Mouse (Mus musculus) liver, embryonic 14.5 days (tissue): ENCODE results near the gene Magi1. TPM values are rescaled to one million over a fixed set of nuclear protein-coding genes. Genes with fewer than 3 reads are reported as not detected.

Experiments
- ATAC-seq: fragments of 200-750 bp; cut with Nextera tagmentation; 2 replicates; pipeline ENCODE4 v1.8.0; 2017; ENCODE audit warnings: moderate number of reproducible peaks, mild to moderate bottlenecking, moderate library complexity; ENCODE audit not compliant: insufficient read depth
- DNase-seq, 3 experiments: peaks; one replicate each; pipeline ENCODE4 v3.0.0-alpha.2; 2012 to 2013; ENCODE audit warnings: low read depth in 3 of 3, low spot score in 3 of 3
- H3K27ac ChIP-seq: fragments of 300-500 bp; sonication (generic); 2 replicates; pipeline ENCODE4 v1.5.1; 2014; ENCODE audit warnings: moderate library complexity, mild to moderate bottlenecking, control low read depth, inconsistent platforms
- H3K27me3 ChIP-seq: fragments of 300-500 bp; sonication (generic); 2 replicates; pipeline ENCODE4 v1.6.1; 2014; ENCODE audit warnings: mild to moderate bottlenecking, low read length, moderate library complexity; ENCODE audit not compliant: control insufficient read depth, insufficient read depth
- H3K36me3 ChIP-seq: fragments of 300-500 bp; sonication (generic); replicated peaks from 2 replicates; pipeline ENCODE4 v1.6.1; 2014; ENCODE audit warnings: low read depth; ENCODE audit not compliant: control insufficient read depth, insufficient read depth
- H3K4me1 ChIP-seq, 2 experiments: fragments of 200-500 bp in 1 of 2; fragments of 300-500 bp in 1 of 2; sonication (generic) in 1 of 2; replicated peaks; 2 replicates each; pipeline ENCODE4 v1.6.1; 2012 to 2014; ENCODE audit warnings: antibody characterized with exemption in 1 of 2, inconsistent platforms in 1 of 2, low read length in 1 of 2; ENCODE audit not compliant: control insufficient read depth in 2 of 2, insufficient read depth in 2 of 2
- H3K4me2 ChIP-seq: fragments of 300-500 bp; sonication (generic); 2 replicates; pipeline ENCODE4 v1.6.1; 2014; ENCODE audit warnings: low read depth, mild to moderate bottlenecking, control low read depth, moderate library complexity
- H3K4me3 ChIP-seq, 2 experiments: fragments of 200-500 bp in 1 of 2; fragments of 300-500 bp in 1 of 2; sonication (generic) in 1 of 2; 2 replicates each; pipeline ENCODE4 v1.5.1; 2012 to 2014; ENCODE audit warnings: low read depth in 2 of 2, low read length in 2 of 2, mild to moderate bottlenecking in 2 of 2, control low read depth in 1 of 2, inconsistent platforms in 1 of 2, moderate library complexity in 1 of 2; ENCODE audit not compliant: insufficient read depth in 1 of 2
- H3K9ac ChIP-seq: fragments of 300-500 bp; sonication (generic); replicated peaks from 2 replicates; pipeline ENCODE4 v1.6.1; 2014; ENCODE audit warnings: mild to moderate bottlenecking, control low read depth, moderate library complexity
- H3K9me3 ChIP-seq: fragments of 300-500 bp; sonication (generic); 2 replicates; pipeline ENCODE4 v1.6.1; 2016; ENCODE audit warnings: low read length, mixed read lengths; ENCODE audit not compliant: control insufficient read depth
- CTCF ChIP-seq: IDR thresholded peaks from 2 replicates; pipeline ENCODE4 v1.5.1; 2016; ENCODE audit warnings: antibody characterized with exemption, low read depth, control low read depth
- EP300 ChIP-seq: IDR thresholded peaks from 2 replicates; pipeline ENCODE4 v1.6.1; 2016; ENCODE audit warnings: antibody characterized with exemption, low read depth
- WGBS: fragments of 180-500 bp; shearing (Covaris S2); extraction: QIAGEN DNeasy Blood & Tissue Kit; methylation state at CpG from one replicate; pipeline ENCODE4 v1.1.7; 2014; ENCODE audit not compliant: insufficient replicate concordance; 5-methylcytosine and 5-hydroxymethylcytosine counted together
- polyA plus RNA-seq, 2 experiments: library from polyadenylated mRNA; depleted of rRNA in 1 of 2; stranded (reverse) in 1 of 2; unstranded in 1 of 2; fragments of >200 nt; fragmentation: Nextera tagmentation in 1 of 2; extraction: Ambion mirVana in 1 of 2; gene quantifications; 2 replicates each; pipeline versions ENCODE4 v1.2.1 to v1.2.3; 2012 to 2014

Gene Magi1
- polyA plus RNA-seq, 2 experiments: 1.1 to 1.3 TPM

DNA sequence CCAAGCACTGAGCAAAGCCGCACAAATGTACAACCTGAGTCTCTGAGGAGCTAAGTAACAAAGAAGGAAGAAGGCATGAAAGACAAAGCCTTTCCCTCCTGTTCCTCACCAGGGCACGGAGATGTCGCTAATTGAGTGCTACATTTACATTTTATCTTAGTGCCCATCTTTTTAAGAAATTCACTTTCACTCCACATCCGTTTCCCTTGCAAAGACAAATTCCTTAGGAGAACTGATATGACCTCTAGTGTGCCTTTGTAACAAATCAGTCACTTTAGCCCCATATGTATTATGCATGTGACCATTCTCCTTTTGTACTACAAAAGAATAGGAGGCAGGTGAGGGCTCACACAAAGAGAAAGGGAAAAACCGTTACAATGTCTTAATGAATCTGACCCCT, 360.4 kb downstream of the Magi1 start:
- no peak for DNase-seq
- no peaks in the 10 kb centered on the region for H3K4me1 ChIP-seq
- H3K27ac ChIP-seq: no peak overlapping the region
- no peaks in the 10 kb centered on the region for H3K36me3 ChIP-seq
- no peak for TF ChIP-seq EP300
- no peak for TF ChIP-seq CTCF
- 61% methylated on average over 5 of the region's 5 CpGs for WGBS
- no peak overlapping the region for H3K9ac ChIP-seq
- no peak overlapping the region for H3K4me3 ChIP-seq
- H3K9me3 ChIP-seq: no peaks in the 10 kb centered on the region
- no peak for ATAC-seq
- no peak overlapping the region for H3K4me2 ChIP-seq
- no peaks in the 10 kb centered on the region for H3K27me3 ChIP-seq

- Histone ChIP-seq H3K4me3 (no peak overlapping the region), H3K9me3 (no peaks in the 10 kb centered on the region), H3K9ac (no peak overlapping the region), H3K36me3 (no peaks in the 10 kb centered on the region), H3K27ac (no peak overlapping the region), H3K4me2 (no peak overlapping the region), H3K4me1 (no peaks in the 10 kb centered on the region), H3K27me3 (no peaks in the 10 kb centered on the region)
- ATAC-seq: no peak
- 63% methylated on average over 7 of the region's 7 CpGs for whole genome bisulfite sequencing
- DNase-seq: no peak
- no peak for TF ChIP-seq CTCF
- TF ChIP-seq EP300: no peak
Observed at GRCm38 (mm10) chr6:93922931-93923330, 360.8 kb downstream of the Magi1 start.

DNA sequence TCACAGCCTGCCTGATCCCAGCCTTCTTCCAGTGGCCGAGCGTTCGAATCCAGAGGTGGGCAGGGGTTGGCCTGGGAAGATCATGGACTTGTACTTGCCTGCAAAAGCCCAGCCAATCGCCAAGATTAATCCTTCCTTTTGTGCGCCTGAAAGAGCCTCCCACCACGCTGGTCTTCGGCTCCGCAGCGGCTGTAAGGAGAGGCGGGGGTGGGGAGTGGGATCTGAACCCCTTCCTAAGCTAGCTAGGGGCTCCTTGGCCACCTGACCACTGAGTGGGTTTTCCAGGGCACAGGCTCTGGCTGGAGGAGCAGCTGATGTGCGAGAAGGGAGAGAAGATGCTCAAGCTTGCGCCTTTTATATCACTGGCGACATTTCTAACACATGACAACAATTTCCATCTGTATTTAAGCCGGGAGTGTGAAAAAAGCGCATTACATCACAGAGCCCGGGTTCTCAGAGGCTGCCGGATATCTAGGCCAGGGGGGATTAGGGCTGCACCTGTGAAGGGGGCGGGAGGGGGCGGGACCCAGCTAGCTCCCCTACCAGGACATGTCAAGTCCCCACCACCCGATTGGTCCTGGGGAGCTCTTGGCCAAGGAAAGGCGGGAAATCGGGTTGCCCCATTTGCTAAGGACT, 370.4 kb downstream of the Magi1 start:
- TF ChIP-seq EP300 (no peak), CTCF (no peak)
- Histone ChIP-seq H3K4me3 (no peak overlapping the region), H3K27ac (no peak overlapping the region), H3K4me2 (no peak overlapping the region), H3K9me3 (no peaks in the 10 kb centered on the region), H3K4me1 (no peaks in the 10 kb centered on the region), H3K36me3 (no peaks in the 10 kb centered on the region), H3K9ac (no peak overlapping the region), H3K27me3 (no peaks in the 10 kb centered on the region; the same call in none of the 2 replicates)
- 7% methylated on average over 22 of the region's 22 CpGs for WGBS
- no peak for ATAC-seq
- DNase-seq: no peak

- Histone ChIP-seq H3K4me1 (no peaks in the 10 kb centered on the region), H3K9me3 (no peaks in the 10 kb centered on the region), H3K9ac (no peak overlapping the region), H3K4me3 (no peak overlapping the region), H3K4me2 (no peak overlapping the region), H3K27me3 (no peaks in the 10 kb centered on the region; the same call in none of the 2 replicates), H3K36me3 (no peaks in the 10 kb centered on the region), H3K27ac (no peak overlapping the region)
- no peak for TF ChIP-seq EP300
- TF ChIP-seq CTCF: no peak
- WGBS: 9% methylated on average over 20 of the region's 20 CpGs
- no peak for DNase-seq
- no peak for ATAC-seq
Observed at GRCm38 (mm10) chr6:93912582-93913225, 371.0 kb downstream of the Magi1 start.

- Histone ChIP-seq H3K27me3 (no peaks in the 10 kb centered on the region; the same call in none of the 2 replicates), H3K4me1 (no peaks in the 10 kb centered on the region), H3K27ac (no peak overlapping the region), H3K36me3 (no peaks in the 10 kb centered on the region), H3K4me2 (no peak overlapping the region), H3K4me3 (no peak overlapping the region), H3K9me3 (no peaks in the 10 kb centered on the region), H3K9ac (no peak overlapping the region)
- TF ChIP-seq CTCF: no peak
- no peak for TF ChIP-seq EP300
- DNase-seq (no peak), ATAC-seq (no peak)
- WGBS: 34% methylated on average over 8 of the region's 8 CpGs
Observed at GRCm38 (mm10) chr6:93912003-93912581, 371.6 kb downstream of the Magi1 start.
